Mouse (Mus musculus) stomach, embryonic 15.5 days (tissue): ENCODE data around the gene Trir. TPM values are rescaled to one million over a fixed set of nuclear protein-coding genes. Genes with fewer than 3 reads are reported as not detected.

ENCODE experiments used
- ATAC-seq: fragments of 200-750 bp; cut with Nextera tagmentation; 2 replicates; pipeline ENCODE4 v1.8.0; 2017; ENCODE audit warnings: low read depth, moderate number of reproducible peaks, moderate TSS enrichment; ENCODE audit not compliant: insufficient read depth, low FRiP score
- H3K27ac ChIP-seq: fragments of 300-500 bp; sonication (generic); 2 replicates; pipeline ENCODE4 v1.5.1; 2015; ENCODE audit warnings: mild to moderate bottlenecking, inconsistent platforms
- H3K27me3 ChIP-seq: fragments of 300-500 bp; sonication (generic); replicated peaks from 2 replicates; pipeline ENCODE4 v1.6.1; 2015; ENCODE audit warnings: inconsistent platforms
- H3K36me3 ChIP-seq: fragments of 300-500 bp; sonication (generic); 2 replicates; pipeline ENCODE4 v1.6.1; 2015; ENCODE audit warnings: inconsistent platforms
- H3K4me1 ChIP-seq: fragments of 300-500 bp; sonication (generic); 2 replicates; pipeline ENCODE4 v1.6.1; 2015; ENCODE audit warnings: inconsistent platforms
- H3K4me2 ChIP-seq: fragments of 300-500 bp; sonication (generic); 2 replicates; pipeline ENCODE4 v1.6.1; 2015; ENCODE audit warnings: mild to moderate bottlenecking, inconsistent platforms
- H3K4me3 ChIP-seq: fragments of 300-500 bp; sonication (generic); replicated peaks from 2 replicates; pipeline ENCODE4 v1.5.1; 2015; ENCODE audit warnings: inconsistent platforms
- H3K9ac ChIP-seq: fragments of 300-500 bp; sonication (generic); 2 replicates; pipeline ENCODE4 v1.6.1; 2015; ENCODE audit warnings: inconsistent platforms
- H3K9me3 ChIP-seq: fragments of 300-500 bp; sonication (generic); 2 replicates; pipeline ENCODE4 v1.6.1; 2016; ENCODE audit warnings: inconsistent platforms
- WGBS: fragments of 180-500 bp; shearing (Covaris S2); methylation state at CpG from one replicate; pipeline ENCODE4 v1.1.7; 2015; 5-methylcytosine and 5-hydroxymethylcytosine counted together
- polyA plus RNA-seq: library from polyadenylated mRNA; unstranded; fragments of >200 nt; fragmentation: Nextera tagmentation; extraction: Ambion mirVana; gene quantifications from 2 replicates; pipeline ENCODE4 v1.2.1, GENCODE M21; 2015

The Trir gene
- polyA plus RNA-seq, 1 experiment from 2014 or later = 132 TPM

- no peak overlapping the region for H3K27ac ChIP-seq
- H3K4me2 ChIP-seq = peak overlapping the region; percentile 50
- no peaks in the 10 kb centered on the region for H3K9me3 ChIP-seq
- peaks cover 41% of the 10 kb centered on the region for H3K36me3 ChIP-seq
- H3K4me1 ChIP-seq = peaks cover 33% of the 10 kb centered on the region
- peak overlapping the region; percentile 100; the same call in 1 of the 2 replicates for H3K9ac ChIP-seq
- H3K27me3 ChIP-seq = no peaks in the 10 kb centered on the region
- H3K4me3 ChIP-seq = peak overlapping the region; percentile 90
- WGBS = 12% methylated on average over 2 of the region's 2 CpGs
- ATAC-seq = no peak
Measured at GRCm38 (mm10) chr8:85027922-85028321, 1.3 kb downstream of the Trir start.

DNA sequence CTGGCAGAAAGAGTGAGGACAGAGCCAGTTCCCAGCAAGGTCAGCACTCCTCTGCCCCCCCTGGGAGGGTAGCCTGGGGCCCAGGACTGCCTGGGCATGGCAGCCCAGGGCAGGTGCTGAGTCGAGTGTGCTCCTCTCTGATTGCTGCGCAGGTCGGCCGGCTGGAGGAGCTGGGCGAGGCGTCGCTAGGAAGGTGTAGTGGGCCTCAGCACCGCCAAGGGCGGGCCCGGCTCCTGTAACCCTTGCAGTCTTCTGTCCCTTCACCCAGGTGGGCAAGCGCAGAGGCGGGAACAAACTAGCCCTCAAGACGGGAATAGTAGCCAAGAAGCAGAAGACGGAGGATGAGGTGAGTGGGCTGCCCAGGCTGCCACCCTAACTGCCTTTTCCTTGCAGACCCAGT lies 2.6 kb downstream of the Trir start:
- Histone ChIP-seq H3K9ac (0 out of 2 replicates have a peak overlapping the region, but pooled peaks have one; percentile 4), H3K4me2 (peak overlapping the region; percentile 50), H3K36me3 (peaks cover 37% of the 10 kb centered on the region), H3K27ac (no peak overlapping the region), H3K4me1 (peaks cover 28% of the 10 kb centered on the region), H3K27me3 (no peaks in the 10 kb centered on the region), H3K9me3 (no peaks in the 10 kb centered on the region), H3K4me3 (no peak overlapping the region)
- ATAC-seq = no peak
- WGBS = 81% methylated on average over 14 of the region's 14 CpGs

DNA sequence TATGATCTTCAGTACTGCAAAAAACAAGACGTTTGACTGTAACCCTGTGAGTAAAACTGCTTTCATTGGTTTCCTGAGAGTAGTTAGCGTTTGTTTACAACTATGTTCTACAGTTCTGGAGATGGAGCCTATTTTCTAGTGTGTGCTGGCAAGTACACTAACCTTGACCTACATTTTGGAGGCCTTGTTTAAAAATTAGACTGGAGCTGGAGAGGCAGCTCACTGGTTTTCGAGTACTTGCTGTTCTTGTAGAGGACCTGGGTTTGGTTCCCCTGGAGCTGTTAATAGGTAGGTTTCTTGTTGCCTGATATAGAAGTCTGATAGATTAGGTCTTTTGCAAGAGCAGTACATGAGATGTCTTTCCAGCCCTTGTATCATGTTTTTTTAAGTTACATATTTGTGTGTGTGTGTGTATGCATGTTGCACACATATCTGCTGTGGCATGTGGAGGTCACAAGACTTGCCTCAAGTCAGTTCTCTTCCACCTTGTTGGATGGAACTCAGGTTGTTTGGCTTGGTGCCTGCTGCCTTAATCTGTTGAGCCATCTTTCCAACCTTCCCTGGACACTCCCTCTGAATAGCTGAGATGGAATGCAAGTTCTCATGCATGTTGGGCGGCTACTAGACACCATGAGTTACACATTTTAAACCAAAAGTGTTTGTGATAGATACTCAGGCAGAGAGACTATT lies 6.1 kb downstream of the Trir start:
- H3K4me2 ChIP-seq = no peak overlapping the region
- peaks cover 24% of the 10 kb centered on the region for H3K4me1 ChIP-seq
- no peaks in the 10 kb centered on the region for H3K9me3 ChIP-seq
- H3K4me3 ChIP-seq = no peak overlapping the region
- H3K27ac ChIP-seq = no peak overlapping the region
- no peak overlapping the region for H3K9ac ChIP-seq
- WGBS = 76% methylated on average over 4 of the region's 4 CpGs
- no peak for ATAC-seq
- H3K36me3 ChIP-seq = peaks cover 37% of the 10 kb centered on the region
- H3K27me3 ChIP-seq = no peaks in the 10 kb centered on the region

DNA sequence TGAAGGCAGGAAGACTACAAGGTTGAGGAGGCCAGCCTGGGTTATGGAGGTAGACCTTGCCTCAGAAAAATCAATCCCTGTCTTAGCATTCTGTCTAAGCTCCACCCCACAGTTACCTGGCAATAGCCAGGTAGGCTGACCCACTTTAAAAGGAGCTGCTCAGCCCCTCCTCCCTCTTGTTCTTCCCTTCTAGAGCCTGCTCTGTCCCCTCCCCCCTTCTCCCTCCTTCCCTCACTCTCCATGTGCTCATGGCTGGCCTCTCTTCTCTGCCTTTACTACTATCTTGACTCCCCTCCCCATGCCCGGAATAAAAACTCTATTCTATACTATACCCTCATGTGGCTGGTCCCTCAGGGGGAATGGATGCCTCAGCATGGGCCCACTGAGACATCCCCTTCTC lies 7.2 kb downstream of the Trir start:
- no peaks in the 10 kb centered on the region for H3K27me3 ChIP-seq
- peaks cover 37% of the 10 kb centered on the region for H3K36me3 ChIP-seq
- no peak overlapping the region for H3K4me2 ChIP-seq
- no peak overlapping the region for H3K4me3 ChIP-seq
- no peak overlapping the region for H3K9ac ChIP-seq
- WGBS = 64% methylated on average over 1 of the region's 1 CpGs
- ATAC-seq = no peak
- H3K4me1 ChIP-seq = peaks cover 17% of the 10 kb centered on the region
- H3K27ac ChIP-seq = no peak overlapping the region
- no peaks in the 10 kb centered on the region for H3K9me3 ChIP-seq

GRCm38 (mm10) chr8:85034764-85035163 lies 8.1 kb downstream of the Trir start:
- no peak for ATAC-seq
- Histone ChIP-seq H3K4me2 (peak overlapping the region; percentile 84), H3K27ac (peak overlapping the region; percentile 100), H3K4me1 (peaks cover 21% of the 10 kb centered on the region), H3K36me3 (peaks cover 30% of the 10 kb centered on the region), H3K9ac (0 out of 2 replicates have a peak overlapping the region, but pooled peaks have one; percentile 10), H3K4me3 (peak overlapping the region; percentile 77), H3K9me3 (no peaks in the 10 kb centered on the region), H3K27me3 (no peaks in the 10 kb centered on the region)
- WGBS = 3% methylated on average over 13 of the region's 13 CpGs

DNA sequence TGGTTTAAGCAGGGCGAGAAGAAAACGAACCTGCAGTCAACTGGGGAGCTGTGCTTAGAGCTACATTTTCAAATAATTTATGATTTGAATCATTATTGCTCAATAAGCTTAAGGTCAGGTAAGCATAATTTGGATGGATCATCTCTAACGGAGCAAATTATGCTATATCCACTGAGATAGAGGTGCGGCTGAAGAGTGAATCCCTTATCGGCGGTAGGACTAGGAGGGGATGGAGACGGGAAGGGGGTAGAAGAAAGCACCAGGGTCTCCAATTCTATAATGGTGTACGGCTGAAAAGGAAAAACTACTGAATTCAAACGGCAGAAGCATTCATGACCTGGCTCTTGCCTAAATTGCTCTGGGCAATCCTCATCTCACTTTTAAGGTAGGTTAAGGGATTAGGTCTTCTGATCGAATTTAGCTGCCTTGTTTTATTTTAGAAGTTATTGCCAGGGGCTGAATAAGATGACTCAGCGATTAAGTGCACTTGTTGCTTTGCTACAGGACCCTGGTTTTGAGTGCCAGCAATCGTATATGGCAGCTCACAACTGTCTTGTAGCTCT lies 8.6 kb downstream of the Trir start:
- H3K9me3 ChIP-seq = no peaks in the 10 kb centered on the region
- peak overlapping the region; percentile 84 for H3K4me2 ChIP-seq
- H3K4me3 ChIP-seq = peak overlapping the region; percentile 77
- H3K9ac ChIP-seq = peak overlapping the region; percentile 87; the same call in 1 of the 2 replicates
- 5% methylated on average over 12 of the region's 12 CpGs for WGBS
- H3K4me1 ChIP-seq = peaks cover 23% of the 10 kb centered on the region
- H3K27ac ChIP-seq = peak overlapping the region; percentile 100
- peaks cover 30% of the 10 kb centered on the region for H3K36me3 ChIP-seq
- no peaks in the 10 kb centered on the region for H3K27me3 ChIP-seq
- no peak for ATAC-seq

DNA sequence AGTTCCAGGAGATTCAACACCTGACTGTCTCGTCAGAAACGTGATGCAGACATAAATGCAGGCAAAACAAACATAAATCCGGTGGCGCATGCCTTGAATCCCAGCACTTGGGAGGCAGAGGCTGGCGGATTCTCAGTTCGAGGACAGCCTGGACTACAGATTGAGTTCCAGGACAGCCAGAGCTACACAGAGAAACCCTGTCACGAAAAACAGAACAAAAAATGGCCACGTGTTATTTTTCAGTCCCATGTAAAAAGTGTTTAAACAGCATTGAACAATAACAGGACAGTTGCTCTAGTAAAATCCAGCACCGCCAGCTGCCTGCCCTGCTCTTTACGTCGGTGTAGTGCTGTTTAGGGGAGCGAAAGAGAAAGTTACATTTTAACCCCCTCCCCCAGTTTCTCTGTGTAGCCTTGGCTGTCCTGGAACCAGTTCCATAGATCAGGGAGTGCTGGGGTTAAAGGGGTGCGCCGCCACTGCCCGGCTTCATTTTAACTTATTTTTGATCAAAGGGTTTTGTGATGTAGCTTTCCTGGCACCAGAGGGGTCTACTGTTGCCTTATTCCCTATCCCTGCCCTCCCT lies 9.2 kb downstream of the Trir start:
- Histone ChIP-seq H3K36me3 (peaks cover 32% of the 10 kb centered on the region), H3K9ac (peak overlapping the region; percentile 87), H3K4me1 (peaks cover 23% of the 10 kb centered on the region), H3K27me3 (no peaks in the 10 kb centered on the region), H3K4me3 (peak overlapping the region; percentile 77), H3K9me3 (no peaks in the 10 kb centered on the region), H3K27ac (peak overlapping the region; percentile 100), H3K4me2 (peak overlapping the region; percentile 84)
- WGBS = under 1% methylated on average over 15 of the region's 15 CpGs
- no peak for ATAC-seq

- H3K4me1 ChIP-seq = peaks cover 23% of the 10 kb centered on the region
- 0% methylated on average over 9 of the region's 9 CpGs for WGBS
- ATAC-seq = peak; percentile 16
- H3K27me3 ChIP-seq = no peaks in the 10 kb centered on the region
- H3K36me3 ChIP-seq = peaks cover 33% of the 10 kb centered on the region
- H3K27ac ChIP-seq = peak overlapping the region; percentile 100
- H3K9ac ChIP-seq = peak overlapping the region; percentile 87
- no peaks in the 10 kb centered on the region for H3K9me3 ChIP-seq
- peak overlapping the region; percentile 84 for H3K4me2 ChIP-seq
- H3K4me3 ChIP-seq = peak overlapping the region; percentile 77
Measured at GRCm38 (mm10) chr8:85036381-85036717, 9.7 kb downstream of the Trir start.

DNA sequence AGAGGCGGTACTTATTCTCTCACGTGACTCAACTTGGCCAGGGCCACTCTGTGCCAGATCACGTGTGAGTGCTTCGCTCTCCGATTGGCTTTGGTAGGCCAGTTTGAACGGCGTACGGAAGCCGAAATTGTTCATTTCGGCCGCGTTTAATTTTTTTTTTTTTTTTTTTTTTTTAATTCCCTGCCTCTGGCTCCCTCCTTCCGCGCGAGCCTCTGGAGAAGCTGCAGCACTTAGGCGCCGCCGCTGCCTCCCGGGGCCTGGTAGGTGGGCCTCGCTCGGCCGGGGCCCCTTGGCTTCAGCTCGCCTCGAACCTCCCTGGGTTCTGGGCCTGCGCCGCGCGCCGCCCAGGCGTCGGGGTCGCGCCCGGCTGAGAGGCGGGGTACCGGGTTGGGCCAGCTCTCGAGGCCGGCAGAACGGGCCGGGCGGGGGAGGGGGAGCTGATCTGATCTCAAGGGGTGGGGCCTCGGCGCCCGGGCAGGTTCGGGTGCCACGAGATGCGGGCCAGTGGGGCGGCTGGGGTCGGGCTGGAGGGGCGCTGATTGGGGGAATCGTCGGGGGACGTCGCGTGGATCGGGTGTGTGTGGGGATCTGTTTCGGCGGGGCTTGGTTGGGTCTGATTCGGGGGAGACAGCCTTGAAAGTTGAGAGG lies 10.2 kb downstream of the Trir start, which contains the start of gene Tnpo2:
Tnpo2 (plus strand) TSS at position 198 of the 648 bp plus-strand sequence.
- Histone ChIP-seq H3K9ac (peak within 1 kb of the TSS; percentile 87), H3K4me2 (peak within 1 kb of the TSS; percentile 84), H3K27me3 (no peaks in the 10 kb centered on the region), H3K9me3 (no peaks in the 10 kb centered on the region), H3K4me3 (peak within 1 kb of the TSS; percentile 77), H3K27ac (peak within 1 kb of the TSS; percentile 100), H3K36me3 (peaks cover 30% of the 10 kb centered on the region), H3K4me1 (peaks cover 23% of the 10 kb centered on the region)
- WGBS = 1% methylated on average over 59 of the region's 59 CpGs
- ATAC-seq = peak; percentile 91

DNA sequence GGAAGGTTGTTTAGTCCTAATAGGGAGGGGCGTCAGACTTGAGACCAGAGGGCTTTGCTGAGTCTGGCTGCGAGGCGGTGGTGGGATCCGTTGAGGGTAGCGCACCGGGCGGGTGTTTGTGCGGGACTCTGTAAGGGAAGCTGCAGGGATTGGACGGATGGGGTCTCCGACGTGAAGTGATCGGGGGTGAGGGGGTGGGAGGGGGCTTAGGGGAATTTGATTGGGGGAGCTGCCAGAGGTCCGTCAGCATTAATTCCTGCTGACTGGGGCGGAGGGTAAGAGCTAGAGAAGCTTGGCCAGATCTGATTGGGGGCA lies 10.7 kb downstream of the Trir start:
- H3K9ac ChIP-seq = peak overlapping the region; percentile 87
- peak overlapping the region; percentile 100 for H3K27ac ChIP-seq
- H3K27me3 ChIP-seq = no peaks in the 10 kb centered on the region
- peak overlapping the region; percentile 77 for H3K4me3 ChIP-seq
- 0% methylated on average over 14 of the region's 14 CpGs for whole genome bisulfite sequencing
- peak overlapping the region; percentile 79 for H3K4me2 ChIP-seq
- peaks cover 23% of the 10 kb centered on the region for H3K4me1 ChIP-seq
- ATAC-seq = peak; percentile 15
- no peaks in the 10 kb centered on the region for H3K9me3 ChIP-seq
- H3K36me3 ChIP-seq = peaks cover 26% of the 10 kb centered on the region

DNA sequence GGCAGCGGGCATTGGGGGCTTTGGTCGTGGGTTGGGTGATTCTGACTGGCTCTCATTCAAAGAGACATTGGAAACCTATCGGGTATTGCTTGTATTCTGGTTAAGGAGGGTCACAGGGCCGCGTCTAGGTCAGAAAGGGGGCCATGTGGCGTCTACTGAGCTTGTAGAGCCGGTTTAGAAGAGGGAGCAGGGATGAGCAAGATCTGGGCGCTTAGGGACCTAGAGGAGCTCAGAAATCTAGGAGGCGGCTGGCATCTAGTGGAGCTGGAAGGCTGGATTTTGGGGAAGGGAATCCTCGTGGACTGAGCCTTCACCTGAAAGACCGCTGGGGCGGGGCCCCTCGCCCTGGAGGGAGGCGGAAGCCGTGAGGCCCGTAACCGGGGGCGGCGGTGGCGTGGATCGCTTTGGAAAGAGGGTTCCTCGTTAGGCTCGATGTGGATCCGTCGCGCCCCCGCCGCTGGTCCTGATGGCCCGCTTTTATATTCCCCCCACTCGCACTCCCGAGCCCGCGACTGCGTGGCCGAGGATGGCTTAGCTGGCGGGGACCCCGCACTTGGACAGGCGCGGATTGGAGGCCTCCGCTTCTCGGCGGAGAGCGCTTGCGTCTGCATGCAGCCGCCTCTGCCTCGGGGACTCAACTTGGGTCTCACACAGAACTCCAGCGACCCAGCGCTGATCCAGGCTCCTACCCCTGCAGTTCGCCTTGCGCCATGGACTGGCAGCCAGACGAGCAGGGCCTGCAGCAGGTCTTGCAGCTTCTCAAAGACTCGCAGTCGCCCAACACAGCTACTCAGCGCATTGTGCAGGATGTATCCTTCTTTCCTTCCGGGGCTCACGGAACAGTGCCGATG lies 11.3 kb downstream of the Trir start:
- peak; percentile 9; the same call in 1 of the 2 replicates for ATAC-seq
- H3K4me3 ChIP-seq = peak overlapping the region; percentile 77
- H3K9ac ChIP-seq = peak overlapping the region; percentile 87
- peaks cover 21% of the 10 kb centered on the region for H3K36me3 ChIP-seq
- no peaks in the 10 kb centered on the region for H3K27me3 ChIP-seq
- no peaks in the 10 kb centered on the region for H3K9me3 ChIP-seq
- WGBS = under 1% methylated on average over 51 of the region's 57 CpGs
- peaks cover 23% of the 10 kb centered on the region for H3K4me1 ChIP-seq
- H3K27ac ChIP-seq = peak overlapping the region; percentile 100
- peak overlapping the region; percentile 79 for H3K4me2 ChIP-seq
